Mouse (Mus musculus): Measurements from ENCODE around the gene Olfml1. TPM values are rescaled to one million over a fixed set of nuclear protein-coding genes. Genes with fewer than 3 reads are reported as not detected.

Olfml1 gene
- polyA plus RNA-seq, 2 experiments, result 0.64 to 1.3 TPM

DNA sequence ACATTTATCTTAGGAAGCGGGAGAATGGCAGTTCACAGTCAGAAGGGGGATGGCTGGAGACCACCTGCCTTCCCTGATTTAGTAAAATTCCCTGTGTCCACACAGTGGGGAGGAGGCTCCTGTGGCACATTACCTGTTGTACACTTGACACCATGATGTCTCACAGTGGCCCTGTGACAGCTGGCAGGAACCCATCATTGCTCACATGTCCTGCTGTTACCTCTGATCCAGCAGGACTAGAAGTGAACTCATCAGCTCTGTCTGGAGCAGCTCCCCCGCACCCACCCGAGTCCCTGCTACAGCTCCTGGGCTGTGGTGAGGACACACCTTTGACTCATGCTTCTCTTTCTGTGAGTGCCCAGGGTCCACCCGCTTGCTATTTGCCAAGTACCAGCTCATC lies 66.0 kb downstream of the Olfml1 start:
- no peak overlapping the region for H3K4me2 ChIP-seq (ENCODE audit: low read depth)
- no peaks in the 10 kb centered on the region for H3K36me3 ChIP-seq (replicated peaks; ENCODE audit: control insufficient read depth, insufficient read depth, low read depth)
- TF ChIP-seq CTCF (IDR thresholded peaks at IDR 0.05; ENCODE audit: low read depth), result no peak
- TF ChIP-seq EP300 (IDR thresholded peaks at IDR 0.05; ENCODE audit: low read depth), result no peak
- DNase-seq (ENCODE audit: low read depth in 3 of 3, low spot score in 3 of 3) (no peak), ATAC-seq (ENCODE audit: insufficient read depth) (no peak)
- H3K9ac ChIP-seq (replicated peaks), result no peak overlapping the region
- H3K4me3 ChIP-seq (ENCODE audit: insufficient read depth in 1 of 2, low read depth in 2 of 2, low read length in 2 of 2), result no peak overlapping the region
- H3K27me3 ChIP-seq (ENCODE audit: control insufficient read depth, insufficient read depth, low read length), result no peaks in the 10 kb centered on the region
- no peaks in the 10 kb centered on the region for H3K4me1 ChIP-seq (replicated peaks; ENCODE audit: control insufficient read depth in 2 of 2, insufficient read depth in 2 of 2, low read length in 1 of 2)
- no peak overlapping the region for H3K27ac ChIP-seq
- no peaks in the 10 kb centered on the region for H3K9me3 ChIP-seq (ENCODE audit: control insufficient read depth, low read length)
- 72% methylated on average over 4 of the region's 4 CpGs for WGBS (ENCODE audit: insufficient replicate concordance)

DNA sequence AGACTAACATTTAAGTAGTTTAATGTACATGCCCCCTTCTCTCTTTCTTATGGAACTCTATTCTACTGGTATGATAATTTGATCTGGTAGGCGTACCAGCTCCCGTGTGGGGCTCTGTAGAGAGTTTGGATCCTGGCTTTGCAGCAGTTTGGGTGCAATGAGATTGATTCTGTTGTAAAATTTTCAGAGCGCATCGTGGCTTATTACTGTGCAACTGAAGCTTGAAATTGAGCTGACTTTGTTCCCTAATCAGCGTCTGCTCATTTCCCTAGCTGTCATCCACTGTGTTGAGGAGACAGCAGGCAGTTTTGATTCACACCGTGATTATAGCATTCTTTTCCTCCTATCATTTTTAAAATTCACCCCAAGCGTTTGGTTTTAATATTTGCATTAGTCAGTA lies 70.2 kb downstream of the Olfml1 start:
- H3K4me2 ChIP-seq (ENCODE audit: low read depth), result no peak overlapping the region
- no peak for ATAC-seq (ENCODE audit: insufficient read depth)
- H3K9me3 ChIP-seq (ENCODE audit: control insufficient read depth, low read length), result no peaks in the 10 kb centered on the region
- no peaks in the 10 kb centered on the region for H3K36me3 ChIP-seq (replicated peaks; ENCODE audit: control insufficient read depth, insufficient read depth, low read depth)
- H3K27me3 ChIP-seq (ENCODE audit: control insufficient read depth, insufficient read depth, low read length), result no peaks in the 10 kb centered on the region
- H3K4me1 ChIP-seq (replicated peaks; ENCODE audit: control insufficient read depth in 2 of 2, insufficient read depth in 2 of 2, low read length in 1 of 2), result no peaks in the 10 kb centered on the region
- no peak overlapping the region for H3K27ac ChIP-seq
- no peak overlapping the region for H3K9ac ChIP-seq (replicated peaks)
- WGBS (ENCODE audit: insufficient replicate concordance), result 57% methylated on average over 7 of the region's 7 CpGs
- no peak for TF ChIP-seq CTCF (IDR thresholded peaks at IDR 0.05; ENCODE audit: low read depth)
- no peak for TF ChIP-seq EP300 (IDR thresholded peaks at IDR 0.05; ENCODE audit: low read depth)
- no peak for DNase-seq (ENCODE audit: low read depth in 3 of 3, low spot score in 3 of 3)
- no peak overlapping the region for H3K4me3 ChIP-seq (ENCODE audit: insufficient read depth in 1 of 2, low read depth in 2 of 2, low read length in 2 of 2)

DNA sequence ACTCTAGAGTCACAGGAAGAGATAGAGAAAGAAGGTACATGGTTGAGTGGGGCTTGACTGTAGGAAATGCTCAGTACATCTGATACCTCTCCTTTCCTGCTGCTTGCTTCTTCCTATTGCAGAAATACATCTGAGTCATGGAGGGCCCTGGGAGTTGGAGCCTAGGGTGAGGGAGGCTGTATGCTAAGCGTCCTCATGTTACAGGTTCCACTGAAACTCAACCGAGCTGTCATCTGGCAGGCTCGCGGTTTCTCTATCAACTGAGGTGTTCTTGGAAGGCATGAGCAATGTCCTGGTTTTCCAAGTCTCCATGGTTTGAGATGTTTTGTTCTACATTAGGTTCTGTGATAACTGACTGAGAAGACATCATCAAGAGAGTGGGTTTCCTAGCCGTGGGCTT lies 70.8 kb downstream of the Olfml1 start:
- Histone ChIP-seq H3K9me3 (ENCODE audit: control insufficient read depth, low read length) (no peaks in the 10 kb centered on the region), H3K9ac (replicated peaks) (no peak overlapping the region), H3K4me1 (replicated peaks; ENCODE audit: control insufficient read depth in 2 of 2, insufficient read depth in 2 of 2, low read length in 1 of 2) (no peaks in the 10 kb centered on the region), H3K36me3 (replicated peaks; ENCODE audit: control insufficient read depth, insufficient read depth, low read depth) (no peaks in the 10 kb centered on the region), H3K27me3 (ENCODE audit: control insufficient read depth, insufficient read depth, low read length) (no peaks in the 10 kb centered on the region), H3K4me3 (ENCODE audit: insufficient read depth in 1 of 2, low read depth in 2 of 2, low read length in 2 of 2) (no peak overlapping the region), H3K4me2 (ENCODE audit: low read depth) (no peak overlapping the region), H3K27ac (no peak overlapping the region)
- DNase-seq (ENCODE audit: low read depth in 3 of 3, low spot score in 3 of 3), result no peak
- no peak for TF ChIP-seq CTCF (IDR thresholded peaks at IDR 0.05; ENCODE audit: low read depth)
- TF ChIP-seq EP300 (IDR thresholded peaks at IDR 0.05; ENCODE audit: low read depth), result no peak
- no peak for ATAC-seq (ENCODE audit: insufficient read depth)
- WGBS (ENCODE audit: insufficient replicate concordance), result 58% methylated on average over 5 of the region's 5 CpGs

Other genes with a start within 250 kb of the Olfml1 start
- 0.10 and 0.16 TPM in 2 replicates for gene Syt9, start 196.7 kb upstream of the Olfml1 start, polyA plus RNA-seq (2012; rRNA removed)
- 0.13 and 0.30 TPM in 2 replicates for gene Syt9, start 196.7 kb upstream of the Olfml1 start, polyA plus RNA-seq (2014; fragmentation: Nextera tagmentation; extraction: Ambion mirVana)
- gene Ppfibp2, start 27.8 kb downstream of the Olfml1 start, polyA plus RNA-seq (2012; rRNA removed), result 2.2 and 2.5 TPM in 2 replicates
- gene Ppfibp2, start 27.8 kb downstream of the Olfml1 start, polyA plus RNA-seq (2014; fragmentation: Nextera tagmentation; extraction: Ambion mirVana), result 3.1 and 3.5 TPM in 2 replicates
- not detected in 2 replicates for gene 5330417H12Rik, start 57.7 kb downstream of the Olfml1 start, polyA plus RNA-seq (2012; rRNA removed)
- not detected in 2 replicates for gene 5330417H12Rik, start 57.7 kb downstream of the Olfml1 start, polyA plus RNA-seq (2014; fragmentation: Nextera tagmentation; extraction: Ambion mirVana)
- 0.02 and 0.09 TPM in 2 replicates for gene Cyb5r2, start 190.6 kb downstream of the Olfml1 start, polyA plus RNA-seq (2012; rRNA removed)
- gene Cyb5r2, start 190.6 kb downstream of the Olfml1 start, polyA plus RNA-seq (2014; fragmentation: Nextera tagmentation; extraction: Ambion mirVana), result 0.04 TPM in 1 of 2 replicates, not detected in the other
- gene Ovch2, start 233.8 kb downstream of the Olfml1 start, polyA plus RNA-seq (2012; rRNA removed), result not detected in 2 replicates
- gene Ovch2, start 233.8 kb downstream of the Olfml1 start, polyA plus RNA-seq (2014; fragmentation: Nextera tagmentation; extraction: Ambion mirVana), result not detected in 2 replicates
- gene Olfr467, start 244.8 kb downstream of the Olfml1 start, polyA plus RNA-seq (2012; rRNA removed), result not detected in 2 replicates
- not detected in 2 replicates for gene Olfr467, start 244.8 kb downstream of the Olfml1 start, polyA plus RNA-seq (2014; fragmentation: Nextera tagmentation; extraction: Ambion mirVana)